Mouse (Mus musculus) limb, embryonic 14.5 days (tissue): ENCODE measurements around the gene Hist2h2aa2. TPM values are rescaled to one million over a fixed set of nuclear protein-coding genes. Genes with fewer than 3 reads are reported as not detected.

ENCODE experiments used
- ATAC-seq: fragments of 200-750 bp; cut with Nextera tagmentation; 2 replicates; pipeline ENCODE4 v1.8.0; 2017; ENCODE audit warnings: low read depth, moderate number of reproducible peaks, moderate TSS enrichment; ENCODE audit not compliant: low FRiP score
- DNase-seq: peaks from one replicate; pipeline ENCODE4 v3.0.0-alpha.2; 2015; ENCODE audit warnings: low spot score
- H3K27ac ChIP-seq: fragments of 300-500 bp; sonication (generic); replicated peaks from 2 replicates; pipeline ENCODE4 v1.5.1; 2014; ENCODE audit warnings: low read depth, mild to moderate bottlenecking, low read length, moderate library complexity, mixed read lengths
- H3K27me3 ChIP-seq: fragments of 300-500 bp; sonication (generic); 2 replicates; pipeline ENCODE4 v1.6.1; 2014; ENCODE audit warnings: low read length, mixed read lengths; ENCODE audit not compliant: control insufficient read depth, insufficient read depth
- H3K36me3 ChIP-seq: fragments of 300-500 bp; sonication (generic); 2 replicates; pipeline ENCODE4 v1.6.1; 2014; ENCODE audit warnings: mild to moderate bottlenecking, low read length, moderate library complexity, mixed read lengths; ENCODE audit not compliant: control insufficient read depth, insufficient read depth
- H3K4me1 ChIP-seq: fragments of 300-500 bp; sonication (generic); 2 replicates; pipeline ENCODE4 v1.6.1; 2014; ENCODE audit warnings: antibody characterized with exemption, low read length, mixed read lengths; ENCODE audit not compliant: control insufficient read depth, insufficient read depth
- H3K4me2 ChIP-seq: fragments of 300-500 bp; sonication (generic); replicated peaks from 2 replicates; pipeline ENCODE4 v1.6.1; 2014; ENCODE audit warnings: low read depth, mild to moderate bottlenecking, low read length, moderate library complexity; ENCODE audit not compliant: severe bottlenecking
- H3K4me3 ChIP-seq: fragments of 300-500 bp; sonication (generic); replicated peaks from 2 replicates; pipeline ENCODE4 v1.5.1; 2014; ENCODE audit warnings: low read length
- H3K9ac ChIP-seq: fragments of 300-500 bp; sonication (generic); 2 replicates; pipeline ENCODE4 v1.6.1; 2014; ENCODE audit warnings: mild to moderate bottlenecking, low read depth, low read length, moderate library complexity; ENCODE audit not compliant: severe bottlenecking
- H3K9me3 ChIP-seq: fragments of 300-500 bp; sonication (generic); 2 replicates; pipeline ENCODE4 v1.6.1; 2016; ENCODE audit warnings: low read length; ENCODE audit not compliant: control insufficient read depth
- POLR2A ChIP-seq: fragments of 200-500 bp; IDR thresholded peaks from 2 replicates; pipeline ENCODE4 v1.8.0; 2012; ENCODE audit warnings: inconsistent platforms, mild to moderate bottlenecking, moderate library complexity, borderline replicate concordance; ENCODE audit not compliant: insufficient read depth, insufficient read length; ENCODE audit errors: extremely low read depth
- WGBS: fragments of 180-500 bp; shearing (Covaris S2); extraction: QIAGEN DNeasy Blood & Tissue Kit; methylation state at CpG from one replicate; pipeline ENCODE4 v1.1.7; 2014; 5-methylcytosine and 5-hydroxymethylcytosine counted together
- polyA plus RNA-seq, 2 experiments: library from polyadenylated mRNA; depleted of rRNA in 1 of 2; stranded (reverse) in 1 of 2; unstranded in 1 of 2; fragments of >200 nt; fragmentation: Nextera tagmentation in 1 of 2; extraction: Ambion mirVana in 1 of 2; gene quantifications; 2 replicates each; pipeline versions ENCODE4 v1.2.1 to v1.2.3; 2012 to 2014

The Hist2h2aa2 gene
- polyA plus RNA-seq, 2 experiments, result 9.7 to 30.9 TPM

- Histone ChIP-seq H3K27me3 (no peaks in the 10 kb centered on the region), H3K9me3 (no peaks in the 10 kb centered on the region), H3K4me3 (no peak overlapping the region), H3K4me1 (no peaks in the 10 kb centered on the region), H3K36me3 (no peaks in the 10 kb centered on the region), H3K9ac (no peak overlapping the region), H3K27ac (no peak overlapping the region), H3K4me2 (no peak overlapping the region)
- 81% methylated on average over 2 of the region's 2 CpGs for WGBS
- TF ChIP-seq POLR2A, result no peak
- ATAC-seq, result no peak
- DNase-seq, result no peak
Measured at GRCm38 (mm10) chr3:96230404-96230803, 9.7 kb downstream of the Hist2h2aa2 start.

GRCm38 (mm10) chr3:96228828-96229227 lies 11.2 kb downstream of the Hist2h2aa2 start:
- H3K4me2 ChIP-seq, result no peak overlapping the region
- H3K27me3 ChIP-seq, result no peaks in the 10 kb centered on the region
- no peaks in the 10 kb centered on the region for H3K4me1 ChIP-seq
- 75% methylated on average over 2 of the region's 2 CpGs for WGBS
- H3K9me3 ChIP-seq, result no peaks in the 10 kb centered on the region
- H3K9ac ChIP-seq, result no peak overlapping the region
- no peaks in the 10 kb centered on the region for H3K36me3 ChIP-seq
- no peak for ATAC-seq
- no peak overlapping the region for H3K27ac ChIP-seq
- no peak overlapping the region for H3K4me3 ChIP-seq
- no peak for TF ChIP-seq POLR2A
- no peak for DNase-seq

- ATAC-seq, result peak; percentile 54; the same call in 1 of the 2 replicates
- H3K4me3 ChIP-seq, result no peak overlapping the region
Measured at GRCm38 (mm10) chr3:96226695-96227648, 13.1 kb downstream of the Hist2h2aa2 start.

GRCm38 (mm10) chr3:96225421-96225820 lies 14.7 kb downstream of the Hist2h2aa2 start:
- DNase-seq, result no peak
- ATAC-seq, result no peak
- no peaks in the 10 kb centered on the region for H3K9me3 ChIP-seq
- no peak overlapping the region for H3K4me2 ChIP-seq
- no peak for TF ChIP-seq POLR2A
- H3K4me1 ChIP-seq, result peaks cover 15% of the 10 kb centered on the region
- H3K27me3 ChIP-seq, result no peaks in the 10 kb centered on the region
- H3K36me3 ChIP-seq, result no peaks in the 10 kb centered on the region
- no peak overlapping the region for H3K27ac ChIP-seq
- 59% methylated on average over 2 of the region's 2 CpGs for WGBS
- no peak overlapping the region for H3K4me3 ChIP-seq
- no peak overlapping the region for H3K9ac ChIP-seq

More at GRCm38 (mm10) chr3:96226695-96227648, 13.1 kb downstream of the Hist2h2aa2 start:
- Histone ChIP-seq H3K27ac (no peak overlapping the region), H3K9ac (no peak overlapping the region), H3K4me1 (peaks cover 8% of the 10 kb centered on the region), H3K9me3 (no peaks in the 10 kb centered on the region), H3K36me3 (no peaks in the 10 kb centered on the region), H3K27me3 (no peaks in the 10 kb centered on the region), H3K4me2 (no peak overlapping the region)
- TF ChIP-seq POLR2A, result no peak
- WGBS, result 59% methylated on average over 8 of the region's 8 CpGs
- DNase-seq, result no peak

- Histone ChIP-seq H3K36me3 (no peaks in the 10 kb centered on the region), H3K4me3 (no peak overlapping the region), H3K27me3 (no peaks in the 10 kb centered on the region), H3K4me1 (peaks cover 15% of the 10 kb centered on the region), H3K9me3 (no peaks in the 10 kb centered on the region), H3K9ac (no peak overlapping the region), H3K4me2 (no peak overlapping the region; the same call in 1 of the 2 replicates), H3K27ac (no peak overlapping the region)
- WGBS, result 91% methylated on average over 4 of the region's 4 CpGs
- no peak for TF ChIP-seq POLR2A
- ATAC-seq (no peak), DNase-seq (no peak)
Measured at GRCm38 (mm10) chr3:96222774-96223173, 17.3 kb downstream of the Hist2h2aa2 start.
